Comparison of ENCODE assay signal across 1 mouse cellular context in the genomic region with DNA sequence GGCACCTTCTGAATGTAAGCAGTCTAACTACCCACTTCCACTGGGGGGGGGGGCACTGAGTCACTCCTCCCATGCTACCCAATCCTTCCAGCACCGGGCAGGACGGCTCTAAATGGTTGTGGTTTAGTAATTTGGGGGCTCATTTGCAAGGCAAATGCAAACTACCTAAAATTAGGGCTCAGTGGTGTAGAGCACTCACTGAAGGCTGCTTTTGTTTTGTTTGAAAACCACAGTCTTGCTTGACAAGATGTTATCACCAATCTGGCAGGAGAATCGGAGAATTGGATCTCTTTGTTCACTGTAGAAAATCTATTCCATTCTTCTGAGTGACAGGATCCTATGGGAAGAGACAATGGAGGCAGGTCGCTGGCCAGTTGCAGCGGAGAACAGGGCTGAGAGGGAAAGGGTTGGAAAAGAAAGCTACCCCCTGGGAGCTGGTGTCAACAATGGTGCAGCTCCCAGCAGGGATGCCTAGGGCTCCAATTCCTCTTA.
TF ChIP-seq lines count a peak whose summit lies in the region.

No protein-coding gene starts in this region.

TF ChIP-seq in CH12.LX, 34 proteins besides CTCF, POLR2A, EP300 and RAD21 (continued from another document):
- TF ChIP-seq USF2 (conservative IDR thresholded peaks at IDR 0.05; ENCODE audit: low read depth, low read length), result no peak
- TF ChIP-seq JUND (conservative IDR thresholded peaks at IDR 0.05; ENCODE audit: low read depth, low read length), result peak; percentile 49; the same call in 1 of the 2 replicates
- no peak for TF ChIP-seq SMC3 (IDR thresholded peaks at IDR 0.05; ENCODE audit: low read depth, low read length)
- TF ChIP-seq ZNF384 (IDR thresholded peaks at IDR 0.05; ENCODE audit: low read depth, low read length), result no peak
- no peak for TF ChIP-seq NELFE (IDR thresholded peaks at IDR 0.05; ENCODE audit: low read depth, low read length)
- TF ChIP-seq ZKSCAN1 (IDR thresholded peaks at IDR 0.05; ENCODE audit: borderline replicate concordance, low read depth, low read length), result no peak
- TF ChIP-seq GABPA (IDR thresholded peaks at IDR 0.05; ENCODE audit: insufficient replicate concordance, low read depth, low read length), result no peak
- no peak for TF ChIP-seq UBTF (IDR thresholded peaks at IDR 0.05; ENCODE audit: low read depth, low read length)
- TF ChIP-seq MYC (IDR thresholded peaks at IDR 0.05; ENCODE audit: low read depth, low read length), result no peak
- peak; percentile 86 for TF ChIP-seq ETS1 (conservative IDR thresholded peaks at IDR 0.05; ENCODE audit: low read depth, low read length)
